Mouse (Mus musculus): ENCODE data around the gene Xlr5a. TPM values are rescaled to one million over a fixed set of nuclear protein-coding genes. Genes with fewer than 3 reads are reported as not detected.
"Not testable (repeated sequence)": the region's sequence is repeated elsewhere in the genome, so short reads cannot be mapped to it uniquely, and the experiment has no call there.

Gene Xlr5a
- polyA plus RNA-seq (2016; fragmentation: Nextera tagmentation; extraction: Ambion mirVana), result not detected in 2 replicates

GRCm38 (mm10) chrX:73292876-73293275 is at the start of gene Xlr5a, which contains the start of gene Xlr5c:
Gene Xlr5a (minus strand): TSS chrX:73292976.
Gene Xlr5c (minus strand): TSS chrX:73292976.
- H3K4me3 ChIP-seq (replicated peaks); H3K9ac ChIP-seq (replicated peaks); H3K27me3 ChIP-seq; H3K27ac ChIP-seq; H3K4me1 ChIP-seq (replicated peaks); ATAC-seq (ENCODE audit: insufficient number of reproducible peaks, insufficient read depth, low FRiP score, low TSS enrichment, low read depth); H3K36me3 ChIP-seq; H3K4me2 ChIP-seq; H3K9me3 ChIP-seq: not testable (repeated sequence)
- WGBS, result 93% methylated on average over 13 of the region's 17 CpGs

GRCm38 (mm10) chrX:73342483-73342895 is 49.7 kb upstream of the Xlr5a start, which contains the start of gene Zfp275:
Gene Zfp275 (plus strand): TSS chrX:73342621.
- Histone ChIP-seq H3K27me3 (peaks cover 21% of the 10 kb centered on the region), H3K27ac (peak within 1 kb of the TSS; percentile 76), H3K4me2 (peak within 1 kb of the TSS; percentile 62), H3K4me1 (replicated peaks) (peaks cover 7% of the 10 kb centered on the region; the same call in 1 of the 2 replicates), H3K36me3 (0 out of 2 replicates have a peak, but pooled peaks cover 6% of the 10 kb centered on the region), H3K9me3 (no peaks in the 10 kb centered on the region), H3K4me3 (replicated peaks) (peak within 1 kb of the TSS; percentile 59), H3K9ac (replicated peaks) (peak within 1 kb of the TSS; percentile 67)
- WGBS, result 16% methylated on average over 35 of the region's 37 CpGs
- ATAC-seq (ENCODE audit: insufficient number of reproducible peaks, insufficient read depth, low FRiP score, low TSS enrichment, low read depth), result peak; percentile 95

- Histone ChIP-seq H3K9me3 (no peaks in the 10 kb centered on the region), H3K4me3 (replicated peaks) (peak overlapping the region; percentile 59), H3K9ac (replicated peaks) (no peak overlapping the region), H3K4me2 (peak overlapping the region; percentile 40), H3K27me3 (peaks cover 21% of the 10 kb centered on the region), H3K4me1 (replicated peaks) (peaks cover 7% of the 10 kb centered on the region; the same call in 1 of the 2 replicates), H3K36me3 (0 out of 2 replicates have a peak, but pooled peaks cover 6% of the 10 kb centered on the region), H3K27ac (no peak overlapping the region)
- WGBS, result 38% methylated on average over 3 of the region's 3 CpGs
- no peak for ATAC-seq (ENCODE audit: insufficient number of reproducible peaks, insufficient read depth, low FRiP score, low TSS enrichment, low read depth)
Observed at GRCm38 (mm10) chrX:73342068-73342467, 49.3 kb upstream of the Xlr5a start.

- 57% methylated on average over 1 of the region's 1 CpGs for WGBS
- ATAC-seq (ENCODE audit: insufficient number of reproducible peaks, insufficient read depth, low FRiP score, low TSS enrichment, low read depth), result no peak
- no peak overlapping the region for H3K4me2 ChIP-seq
- H3K9me3 ChIP-seq, result no peaks in the 10 kb centered on the region
- H3K27ac ChIP-seq, result no peak overlapping the region
- peaks cover 22% of the 10 kb centered on the region for H3K27me3 ChIP-seq
- H3K4me1 ChIP-seq (replicated peaks), result peaks cover 7% of the 10 kb centered on the region; the same call in 1 of the 2 replicates
- H3K36me3 ChIP-seq, result 0 out of 2 replicates have a peak, but pooled peaks cover 6% of the 10 kb centered on the region
- H3K4me3 ChIP-seq (replicated peaks), result no peak overlapping the region
- H3K9ac ChIP-seq (replicated peaks), result no peak overlapping the region
Observed at GRCm38 (mm10) chrX:73341473-73341872, 48.7 kb upstream of the Xlr5a start.

GRCm38 (mm10) chrX:73336740-73337139 is 44.0 kb upstream of the Xlr5a start, which contains the start of gene Gm45015:
Gene Gm45015 (minus strand): TSS chrX:73336840.
- ATAC-seq (ENCODE audit: insufficient number of reproducible peaks, insufficient read depth, low FRiP score, low TSS enrichment, low read depth), result no peak
- H3K27ac ChIP-seq, result no peak within 1 kb of the TSS
- peaks cover 21% of the 10 kb centered on the region for H3K27me3 ChIP-seq
- no peaks in the 10 kb centered on the region for H3K9me3 ChIP-seq
- no peak within 1 kb of the TSS for H3K9ac ChIP-seq (replicated peaks)
- H3K4me3 ChIP-seq (replicated peaks), result no peak within 1 kb of the TSS
- H3K36me3 ChIP-seq, result no peaks in the 10 kb centered on the region
- 94% methylated on average over 4 of the region's 4 CpGs for WGBS
- no peaks in the 10 kb centered on the region for H3K4me1 ChIP-seq (replicated peaks)
- no peak within 1 kb of the TSS for H3K4me2 ChIP-seq

- Histone ChIP-seq H3K9ac (replicated peaks) (no peak overlapping the region), H3K36me3 (no peaks in the 10 kb centered on the region), H3K9me3 (no peaks in the 10 kb centered on the region), H3K27ac (no peak overlapping the region), H3K4me1 (replicated peaks) (no peaks in the 10 kb centered on the region), H3K4me3 (replicated peaks) (no peak overlapping the region), H3K27me3 (peaks cover 18% of the 10 kb centered on the region), H3K4me2 (no peak overlapping the region)
- ATAC-seq (ENCODE audit: insufficient number of reproducible peaks, insufficient read depth, low FRiP score, low TSS enrichment, low read depth), result no peak
Observed at GRCm38 (mm10) chrX:73333548-73333947, 40.8 kb upstream of the Xlr5a start.

GRCm38 (mm10) chrX:73327215-73327614 is 34.4 kb upstream of the Xlr5a start:
- ATAC-seq (ENCODE audit: insufficient number of reproducible peaks, insufficient read depth, low FRiP score, low TSS enrichment, low read depth), result no peak
- no peak overlapping the region for H3K9ac ChIP-seq (replicated peaks)
- WGBS, result 79% methylated on average over 2 of the region's 2 CpGs
- no peak overlapping the region for H3K4me3 ChIP-seq (replicated peaks)
- H3K27me3 ChIP-seq, result peaks cover 4% of the 10 kb centered on the region; the same call in 1 of the 2 replicates
- H3K9me3 ChIP-seq, result no peaks in the 10 kb centered on the region
- H3K27ac ChIP-seq, result no peak overlapping the region
- no peak overlapping the region for H3K4me2 ChIP-seq
- no peaks in the 10 kb centered on the region for H3K36me3 ChIP-seq
- H3K4me1 ChIP-seq (replicated peaks), result no peaks in the 10 kb centered on the region

GRCm38 (mm10) chrX:73321029-73321428 is 28.3 kb upstream of the Xlr5a start:
- Histone ChIP-seq H3K9me3 (no peaks in the 10 kb centered on the region), H3K27me3 (0 out of 2 replicates have a peak, but pooled peaks cover 3% of the 10 kb centered on the region), H3K4me1 (replicated peaks) (no peaks in the 10 kb centered on the region), H3K27ac (no peak overlapping the region), H3K4me3 (replicated peaks) (no peak overlapping the region), H3K4me2 (no peak overlapping the region), H3K36me3 (no peaks in the 10 kb centered on the region), H3K9ac (replicated peaks) (no peak overlapping the region)
- ATAC-seq (ENCODE audit: insufficient number of reproducible peaks, insufficient read depth, low FRiP score, low TSS enrichment, low read depth), result no peak
- 69% methylated on average over 3 of the region's 3 CpGs for WGBS

GRCm38 (mm10) chrX:73312522-73312921 is 19.7 kb upstream of the Xlr5a start:
- Histone ChIP-seq H3K9ac (replicated peaks) (no peak overlapping the region), H3K4me2 (no peak overlapping the region), H3K27ac (no peak overlapping the region), H3K9me3 (no peaks in the 10 kb centered on the region), H3K27me3 (no peaks in the 10 kb centered on the region), H3K4me3 (replicated peaks) (no peak overlapping the region), H3K4me1 (replicated peaks) (no peaks in the 10 kb centered on the region), H3K36me3 (no peaks in the 10 kb centered on the region)
- ATAC-seq (ENCODE audit: insufficient number of reproducible peaks, insufficient read depth, low FRiP score, low TSS enrichment, low read depth), result no peak
- WGBS, result 39% methylated on average over 3 of the region's 3 CpGs

GRCm38 (mm10) chrX:73295745-73296144 is 3.0 kb upstream of the Xlr5a start:
- not testable (repeated sequence) for H3K27me3 ChIP-seq; H3K4me1 ChIP-seq (replicated peaks); H3K9ac ChIP-seq (replicated peaks); ATAC-seq (ENCODE audit: insufficient number of reproducible peaks, insufficient read depth, low FRiP score, low TSS enrichment, low read depth); H3K27ac ChIP-seq; H3K4me3 ChIP-seq (replicated peaks); H3K9me3 ChIP-seq; H3K4me2 ChIP-seq; H3K36me3 ChIP-seq
- WGBS, result 68% methylated on average over 9 of the region's 10 CpGs

GRCm38 (mm10) chrX:73265270-73265669 is 27.5 kb downstream of the Xlr5a start, which contains the start of gene Xlr3c:
Gene Xlr3c (minus strand): TSS chrX:73265390.
- H3K4me1 ChIP-seq (replicated peaks); H3K9me3 ChIP-seq; H3K9ac ChIP-seq (replicated peaks); H3K27me3 ChIP-seq; H3K4me2 ChIP-seq; H3K36me3 ChIP-seq; H3K4me3 ChIP-seq (replicated peaks); H3K27ac ChIP-seq; ATAC-seq (ENCODE audit: insufficient number of reproducible peaks, insufficient read depth, low FRiP score, low TSS enrichment, low read depth): not testable (repeated sequence)
- 89% methylated on average over 14 of the region's 14 CpGs for WGBS

- H3K27ac ChIP-seq; H3K27me3 ChIP-seq; ATAC-seq (ENCODE audit: insufficient number of reproducible peaks, insufficient read depth, low FRiP score, low TSS enrichment, low read depth); H3K9ac ChIP-seq (replicated peaks); H3K4me3 ChIP-seq (replicated peaks); H3K4me1 ChIP-seq (replicated peaks); H3K9me3 ChIP-seq; H3K4me2 ChIP-seq; H3K36me3 ChIP-seq: not testable (repeated sequence)
- 75% methylated on average over 1 of the region's 2 CpGs for WGBS
Observed at GRCm38 (mm10) chrX:73262428-73262827, 30.3 kb downstream of the Xlr5a start.
